Mouse (Mus musculus) neural tube, embryonic 11.5 days (tissue): Measurements from ENCODE around the gene Samsn1. TPM values are rescaled to one million over a fixed set of nuclear protein-coding genes. Genes with fewer than 3 reads are reported as not detected.

ENCODE experiments used
- ATAC-seq: fragments of 200-750 bp; cut with Nextera tagmentation; 2 replicates; pipeline ENCODE4 v1.8.0; 2017; ENCODE audit warnings: moderate number of reproducible peaks, mild to moderate bottlenecking, moderate TSS enrichment, moderate library complexity; ENCODE audit not compliant: insufficient read depth, low FRiP score, low TSS enrichment
- DNase-seq: peaks from one replicate; pipeline ENCODE4 v3.0.0-alpha.2; 2015; ENCODE audit warnings: low spot score
- H3K27ac ChIP-seq: fragments of 300-500 bp; sonication (generic); 2 replicates; pipeline ENCODE4 v1.5.1; 2014; ENCODE audit warnings: low read depth, mild to moderate bottlenecking, low read length
- H3K27me3 ChIP-seq: fragments of 300-500 bp; sonication (generic); 2 replicates; pipeline ENCODE4 v1.6.1; 2014; ENCODE audit warnings: mild to moderate bottlenecking, low read length, mixed read lengths; ENCODE audit not compliant: control insufficient read depth, insufficient read depth
- H3K36me3 ChIP-seq: fragments of 300-500 bp; sonication (generic); 2 replicates; pipeline ENCODE4 v1.6.1; 2014; ENCODE audit warnings: mild to moderate bottlenecking, low read length, moderate library complexity, mixed read lengths; ENCODE audit not compliant: control insufficient read depth, insufficient read depth
- H3K4me1 ChIP-seq: fragments of 300-500 bp; sonication (generic); 2 replicates; pipeline ENCODE4 v1.6.1; 2014; ENCODE audit warnings: low read length, mixed read lengths; ENCODE audit not compliant: control insufficient read depth, insufficient read depth
- H3K4me2 ChIP-seq: fragments of 300-500 bp; sonication (generic); 2 replicates; pipeline ENCODE4 v1.6.1; 2014; ENCODE audit warnings: low read depth, mild to moderate bottlenecking, moderate library complexity
- H3K4me3 ChIP-seq: fragments of 300-500 bp; sonication (generic); 2 replicates; pipeline ENCODE4 v1.5.1; 2014; ENCODE audit warnings: low read depth, low read length
- H3K9ac ChIP-seq: fragments of 300-500 bp; sonication (generic); 2 replicates; pipeline ENCODE4 v1.6.1; 2014; ENCODE audit warnings: mild to moderate bottlenecking, low read length
- H3K9me3 ChIP-seq: fragments of 300-500 bp; sonication (generic); 2 replicates; pipeline ENCODE4 v1.6.1; 2016; ENCODE audit warnings: low read length; ENCODE audit not compliant: control insufficient read depth
- WGBS: fragments of 180-500 bp; shearing (Covaris S2); extraction: QIAGEN DNeasy Blood & Tissue Kit; methylation state at CpG from one replicate; pipeline ENCODE4 v1.1.7; 2014; 5-methylcytosine and 5-hydroxymethylcytosine counted together
- polyA plus RNA-seq: library from polyadenylated mRNA; unstranded; fragments of >200 nt; fragmentation: Nextera tagmentation; extraction: Ambion mirVana; gene quantifications from 2 replicates; pipeline ENCODE4 v1.2.1, GENCODE M21; 2014

Gene Samsn1
- polyA plus RNA-seq, 1 experiment from 2014 or later: 1.8 TPM

DNA sequence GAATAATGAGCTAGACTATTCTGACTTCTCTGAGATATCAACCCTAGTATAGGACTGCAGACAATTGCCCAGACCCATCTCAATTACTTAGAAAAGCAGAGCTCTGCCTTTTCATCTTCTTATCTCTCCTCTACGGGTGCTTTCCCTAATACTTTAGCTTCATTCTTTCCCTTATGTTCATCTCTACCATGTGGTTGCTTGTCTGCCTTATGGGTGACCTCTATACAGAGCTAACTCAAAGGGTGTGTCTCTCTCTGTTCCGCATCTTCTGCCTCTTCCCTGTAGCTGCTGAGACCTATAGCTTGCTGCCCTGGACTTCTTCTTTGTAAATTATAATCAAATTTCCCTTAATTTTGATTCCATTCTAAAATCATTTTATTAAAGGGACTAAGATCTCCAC, 147.6 kb downstream of the Samsn1 start:
- Histone ChIP-seq H3K9me3 (no peaks in the 10 kb centered on the region), H3K4me1 (no peaks in the 10 kb centered on the region), H3K27ac (no peak overlapping the region), H3K27me3 (no peaks in the 10 kb centered on the region), H3K4me3 (no peak overlapping the region), H3K9ac (no peak overlapping the region), H3K4me2 (no peak overlapping the region), H3K36me3 (no peaks in the 10 kb centered on the region)
- DNase-seq (no peak), ATAC-seq (no peak)
- WGBS: 89% methylated on average over 2 of the region's 2 CpGs

DNA sequence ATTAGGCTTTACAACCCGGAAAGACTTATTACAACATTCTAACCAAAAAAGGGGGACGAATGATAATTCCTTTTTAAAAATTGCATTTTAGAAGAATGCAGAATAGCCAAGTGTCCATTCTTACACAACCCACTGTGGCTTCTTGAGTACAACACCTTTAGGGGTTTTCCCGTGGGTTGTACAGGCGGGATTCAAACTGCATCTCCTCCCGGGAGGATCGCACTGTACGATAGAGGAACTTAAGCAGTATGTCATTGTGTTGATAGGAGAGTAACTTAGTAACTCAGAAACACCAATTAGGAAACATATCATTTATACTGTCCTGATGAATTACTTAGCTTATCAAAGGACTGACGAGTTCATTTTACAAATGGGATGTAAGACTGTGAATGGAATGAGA, 149.8 kb downstream of the Samsn1 start:
- H3K4me1 ChIP-seq: no peaks in the 10 kb centered on the region
- no peaks in the 10 kb centered on the region for H3K9me3 ChIP-seq
- H3K9ac ChIP-seq: no peak overlapping the region
- H3K36me3 ChIP-seq: no peaks in the 10 kb centered on the region
- ATAC-seq: no peak
- H3K4me2 ChIP-seq: no peak overlapping the region
- H3K27ac ChIP-seq: no peak overlapping the region
- DNase-seq: no peak
- WGBS: 85% methylated on average over 8 of the region's 8 CpGs
- no peak overlapping the region for H3K4me3 ChIP-seq
- no peaks in the 10 kb centered on the region for H3K27me3 ChIP-seq

- Histone ChIP-seq H3K4me2 (no peak overlapping the region), H3K27ac (no peak overlapping the region), H3K4me3 (no peak overlapping the region), H3K9me3 (no peaks in the 10 kb centered on the region), H3K36me3 (no peaks in the 10 kb centered on the region), H3K4me1 (no peaks in the 10 kb centered on the region), H3K9ac (no peak overlapping the region), H3K27me3 (no peaks in the 10 kb centered on the region)
- no peak for DNase-seq
- ATAC-seq: no peak
- WGBS: 89% methylated on average over 6 of the region's 6 CpGs
These were observed 154.7 kb downstream of the Samsn1 start for GRCm38 (mm10) chr16:75867400-75867799.

DNA sequence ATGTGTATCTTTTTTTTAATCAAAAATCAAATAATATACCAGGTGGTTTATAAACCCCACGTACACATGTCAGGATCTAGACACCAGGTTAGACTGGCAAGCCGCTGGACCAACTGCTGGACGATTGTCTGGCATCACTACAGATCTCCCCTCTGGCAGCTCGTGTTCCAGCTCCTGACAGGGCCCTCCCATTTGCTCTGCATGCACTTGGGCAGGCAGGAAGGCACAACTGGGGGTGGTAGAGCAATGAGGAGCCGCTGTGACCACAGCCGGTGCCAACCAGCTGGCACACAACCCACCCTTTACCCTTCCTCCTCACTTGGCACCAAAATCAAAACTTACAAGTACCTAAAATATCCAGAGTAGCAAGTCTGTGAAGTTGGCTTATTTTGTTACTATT, 156.6 kb downstream of the Samsn1 start:
- no peak overlapping the region for H3K4me3 ChIP-seq
- DNase-seq: no peak
- no peak overlapping the region for H3K27ac ChIP-seq
- no peak overlapping the region for H3K4me2 ChIP-seq
- 81% methylated on average over 6 of the region's 6 CpGs for WGBS
- no peak for ATAC-seq
- H3K9me3 ChIP-seq: no peaks in the 10 kb centered on the region
- H3K4me1 ChIP-seq: no peaks in the 10 kb centered on the region
- H3K27me3 ChIP-seq: no peaks in the 10 kb centered on the region
- H3K9ac ChIP-seq: no peak overlapping the region
- H3K36me3 ChIP-seq: no peaks in the 10 kb centered on the region

- Histone ChIP-seq H3K4me3 (no peak overlapping the region), H3K27me3 (no peaks in the 10 kb centered on the region), H3K36me3 (no peaks in the 10 kb centered on the region), H3K9ac (no peak overlapping the region), H3K9me3 (no peaks in the 10 kb centered on the region), H3K4me2 (no peak overlapping the region), H3K4me1 (no peaks in the 10 kb centered on the region), H3K27ac (no peak overlapping the region)
- ATAC-seq (no peak), DNase-seq (no peak)
- WGBS: 83% methylated on average over 2 of the region's 2 CpGs
These were observed 157.4 kb downstream of the Samsn1 start for GRCm38 (mm10) chr16:75864673-75865072.

DNA sequence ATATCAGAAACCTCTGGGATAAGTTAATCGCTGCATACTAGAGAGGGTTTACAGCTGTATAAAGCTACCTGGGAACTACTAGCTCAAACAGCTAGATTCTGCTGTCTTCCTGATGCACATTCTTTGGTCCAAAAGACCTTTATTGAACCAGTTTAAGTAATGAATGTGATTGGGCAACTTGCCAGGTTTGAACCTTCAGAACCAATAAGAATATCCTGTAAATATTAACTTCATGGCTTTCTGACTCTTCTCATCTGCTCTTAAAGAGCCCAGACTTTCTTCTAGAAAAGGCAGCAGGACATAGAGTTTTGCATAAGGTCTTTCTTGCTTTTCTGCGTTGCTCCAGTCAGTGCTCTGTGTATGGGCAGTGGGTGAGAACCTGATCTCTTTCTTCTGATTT, 165.7 kb downstream of the Samsn1 start:
- ATAC-seq (no peak), DNase-seq (no peak)
- Histone ChIP-seq H3K4me2 (no peak overlapping the region), H3K27ac (no peak overlapping the region), H3K9me3 (no peaks in the 10 kb centered on the region), H3K4me1 (no peaks in the 10 kb centered on the region), H3K4me3 (no peak overlapping the region), H3K36me3 (no peaks in the 10 kb centered on the region), H3K27me3 (no peaks in the 10 kb centered on the region), H3K9ac (no peak overlapping the region)
- WGBS: 85% methylated on average over 2 of the region's 2 CpGs

GRCm38 (mm10) chr16:75855402-75855801, 166.7 kb downstream of the Samsn1 start:
- WGBS: 90% methylated on average over 7 of the region's 7 CpGs
- Histone ChIP-seq H3K4me1 (no peaks in the 10 kb centered on the region), H3K27ac (no peak overlapping the region), H3K9ac (no peak overlapping the region), H3K36me3 (no peaks in the 10 kb centered on the region), H3K4me2 (no peak overlapping the region), H3K9me3 (no peaks in the 10 kb centered on the region), H3K27me3 (no peaks in the 10 kb centered on the region), H3K4me3 (no peak overlapping the region)
- DNase-seq: no peak
- ATAC-seq: no peak

- ATAC-seq (no peak), DNase-seq (no peak)
- Histone ChIP-seq H3K4me2 (no peak overlapping the region), H3K4me1 (no peaks in the 10 kb centered on the region), H3K27ac (no peak overlapping the region), H3K9ac (no peak overlapping the region), H3K4me3 (no peak overlapping the region), H3K9me3 (no peaks in the 10 kb centered on the region), H3K27me3 (no peaks in the 10 kb centered on the region), H3K36me3 (no peaks in the 10 kb centered on the region)
- WGBS: 88% methylated on average over 9 of the region's 9 CpGs
These were observed 168.4 kb downstream of the Samsn1 start for GRCm38 (mm10) chr16:75853556-75854271.

- 74% methylated on average over 2 of the region's 2 CpGs for WGBS
- Histone ChIP-seq H3K4me1 (no peaks in the 10 kb centered on the region), H3K27ac (no peak overlapping the region), H3K27me3 (no peaks in the 10 kb centered on the region), H3K9me3 (no peaks in the 10 kb centered on the region), H3K9ac (no peak overlapping the region), H3K4me2 (no peak overlapping the region), H3K36me3 (no peaks in the 10 kb centered on the region), H3K4me3 (no peak overlapping the region)
- DNase-seq: no peak
- ATAC-seq: no peak
These were observed 169.6 kb downstream of the Samsn1 start for GRCm38 (mm10) chr16:75852485-75852884.
